Mouse (Mus musculus) skeletal muscle tissue, adult 2 months (tissue): Measurements from ENCODE around the gene Txnrd2.

Experiments
- DNase-seq: peaks from one replicate; pipeline ENCODE4 v3.0.0-alpha.2; 2012; ENCODE audit warnings: low read depth, low spot score

The Txnrd2 gene

GRCm38 (mm10) chr16:18416837-18417236 is 9.3 kb upstream of the Txnrd2 start:
- DNase-seq, result no peak

- DNase-seq, result no peak
Observed at GRCm38 (mm10) chr16:18417491-18417890, 8.7 kb upstream of the Txnrd2 start.

- DNase-seq, result no peak
Observed at GRCm38 (mm10) chr16:18418756-18419602, 7.2 kb upstream of the Txnrd2 start.

GRCm38 (mm10) chr16:18419603-18420026 is 6.6 kb upstream of the Txnrd2 start:
- no peak for DNase-seq

- no peak for DNase-seq
Observed at GRCm38 (mm10) chr16:18420571-18420970, 5.6 kb upstream of the Txnrd2 start.

GRCm38 (mm10) chr16:18423203-18423914 is 2.8 kb upstream of the Txnrd2 start:
- DNase-seq, result no peak

- DNase-seq, result no peak
Observed at GRCm38 (mm10) chr16:18423915-18424265, 2.3 kb upstream of the Txnrd2 start.

- no peak for DNase-seq
Observed at GRCm38 (mm10) chr16:18424364-18425045, 1.7 kb upstream of the Txnrd2 start.

GRCm38 (mm10) chr16:18425475-18426214 is 539 bp upstream of the Txnrd2 start:
- DNase-seq, result no peak

- DNase-seq, result no peak
Observed at GRCm38 (mm10) chr16:18426802-18427280, 657 bp downstream of the Txnrd2 start, which contains the start of gene Comt. Comt (minus strand) TSS chr16:18426852.

- DNase-seq, result no peak
Observed at GRCm38 (mm10) chr16:18428011-18428515, 1.9 kb downstream of the Txnrd2 start.

GRCm38 (mm10) chr16:18428516-18429042 is 2.4 kb downstream of the Txnrd2 start:
- no peak for DNase-seq

GRCm38 (mm10) chr16:18429641-18430040 is 3.5 kb downstream of the Txnrd2 start:
- DNase-seq, result no peak

- no peak for DNase-seq
Observed at GRCm38 (mm10) chr16:18430641-18431212, 4.5 kb downstream of the Txnrd2 start.

GRCm38 (mm10) chr16:18433341-18433920 is 7.2 kb downstream of the Txnrd2 start:
- DNase-seq, result no peak

GRCm38 (mm10) chr16:18436128-18436527 is 9.9 kb downstream of the Txnrd2 start:
- no peak for DNase-seq

- DNase-seq, result peak; percentile 89
Observed at GRCm38 (mm10) chr16:18443385-18443841, 17.2 kb downstream of the Txnrd2 start.

GRCm38 (mm10) chr16:18447243-18447642 is 21.1 kb downstream of the Txnrd2 start:
- no peak for DNase-seq

- no peak for DNase-seq
Observed at GRCm38 (mm10) chr16:18448104-18448503, 21.9 kb downstream of the Txnrd2 start.

GRCm38 (mm10) chr16:18449005-18449404 is 22.8 kb downstream of the Txnrd2 start:
- no peak for DNase-seq
